Mouse (Mus musculus) CH12.LX (cell line): ENCODE measurements around the gene Eci3. TPM values are rescaled to one million over a fixed set of nuclear protein-coding genes. Genes with fewer than 3 reads are reported as not detected.

ENCODE experiments used
- DNase-seq: peaks from one replicate; pipeline ENCODE4 v3.0.0-alpha.2; 2013; ENCODE audit errors: extremely low read depth
- H3K27ac ChIP-seq: 2 replicates; pipeline ENCODE4 v1.5.1; 2012; ENCODE audit warnings: low read depth, mild to moderate bottlenecking, control low read depth, moderate library complexity; ENCODE audit not compliant: insufficient read depth
- H3K27me3 ChIP-seq: replicated peaks from 2 replicates; pipeline ENCODE3; 2012; ENCODE audit warnings: inconsistent platforms
- H3K36me3 ChIP-seq, 2 experiments: replicated peaks in 1 of 2; 2 replicates each; pipeline versions ENCODE3 to v1.6.1; 2012; ENCODE audit warnings: inconsistent platforms in 1 of 2, low read length in 1 of 2, mild to moderate bottlenecking in 1 of 2, mixed read lengths in 1 of 2, moderate library complexity in 1 of 2; ENCODE audit not compliant: control insufficient read depth in 1 of 2, insufficient read depth in 1 of 2
- H3K4me1 ChIP-seq, 2 experiments: 2 replicates each; pipeline ENCODE4 v1.6.1; 2012; ENCODE audit warnings: inconsistent platforms in 1 of 2, moderate library complexity in 1 of 2; ENCODE audit not compliant: insufficient read depth in 2 of 2, control insufficient read depth in 1 of 2
- H3K4me2 ChIP-seq: 2 replicates; pipeline ENCODE4 v1.6.1; 2012; ENCODE audit warnings: low read depth, mild to moderate bottlenecking, control low read depth; ENCODE audit not compliant: poor library complexity, insufficient read depth, severe bottlenecking
- H3K4me3 ChIP-seq, 3 experiments: fragments of 150-350 bp in 1 of 3; sonication (generic) in 1 of 3; replicated peaks in 1 of 3; 2 replicates each; pipeline versions ENCODE3 to v1.5.1; 2011 to 2012; ENCODE audit warnings: low read depth in 2 of 3, low read length in 2 of 3, mild to moderate bottlenecking in 2 of 3, moderate library complexity in 2 of 3, control low read depth in 1 of 3, improper control_type of control experiment in 1 of 3, inconsistent platforms in 1 of 3, mixed read lengths in 1 of 3; ENCODE audit not compliant: poor library complexity in 1 of 3
- H3K79me2 ChIP-seq: replicated peaks from 2 replicates; pipeline ENCODE4 v1.6.1; 2012; ENCODE audit warnings: mild to moderate bottlenecking, moderate library complexity; ENCODE audit not compliant: control insufficient read depth, poor library complexity, insufficient read depth, severe bottlenecking; ENCODE audit errors: extremely low read depth
- H3K9ac ChIP-seq: 2 replicates; pipeline ENCODE4 v1.6.1; 2012; ENCODE audit warnings: low read depth, mild to moderate bottlenecking, control low read depth, moderate library complexity; ENCODE audit not compliant: insufficient read depth
- H3K9me3 ChIP-seq: replicated peaks from 2 replicates; pipeline ENCODE3; 2012; ENCODE audit warnings: low read length, inconsistent platforms, mixed read lengths
- BHLHE40 ChIP-seq: IDR thresholded peaks from 2 replicates; pipeline ENCODE4 v1.6.1; 2011; ENCODE audit warnings: mild to moderate bottlenecking, low read depth, low read length, improper control_type of control experiment
- CHD1 ChIP-seq: IDR thresholded peaks from 2 replicates; pipeline ENCODE4 v1.6.1; 2012; ENCODE audit warnings: low read depth, low read length, improper control_type of control experiment, inconsistent platforms
- CHD2 ChIP-seq: IDR thresholded peaks from 2 replicates; pipeline ENCODE4 v1.6.1; 2011; ENCODE audit warnings: low read length, improper control_type of control experiment
- E2F4 ChIP-seq: IDR thresholded peaks from 2 replicates; pipeline ENCODE4 v1.6.1; 2011; ENCODE audit warnings: low read depth, low read length, improper control_type of control experiment; ENCODE audit not compliant: insufficient replicate concordance
- EP300 ChIP-seq: IDR thresholded peaks from 2 replicates; pipeline ENCODE4 v1.6.1; 2011; ENCODE audit warnings: low read length, improper control_type of control experiment
- HCFC1 ChIP-seq: IDR thresholded peaks from 2 replicates; pipeline ENCODE4 v1.6.1; 2012; ENCODE audit warnings: low read depth, mild to moderate bottlenecking, inconsistent platforms, low read length, improper control_type of control experiment
- IRF4 ChIP-seq: IDR thresholded peaks from 2 replicates; pipeline ENCODE4 v1.6.1; 2014; ENCODE audit warnings: low read depth, mild to moderate bottlenecking, inconsistent platforms, low read length, improper control_type of control experiment
- JUN ChIP-seq: IDR thresholded peaks from 2 replicates; pipeline ENCODE4 v1.6.1; 2011; ENCODE audit warnings: low read depth, mild to moderate bottlenecking, low read length, improper control_type of control experiment, moderate library complexity; ENCODE audit not compliant: insufficient read depth
- JUND ChIP-seq: conservative IDR thresholded peaks from 2 replicates; pipeline ENCODE4 v1.6.1; 2011; ENCODE audit warnings: low read depth, low read length, improper control_type of control experiment
- KAT2A ChIP-seq: IDR thresholded peaks from 2 replicates; pipeline ENCODE4 v1.6.1; 2012; ENCODE audit warnings: low read length, improper control_type of control experiment, inconsistent platforms; ENCODE audit not compliant: insufficient replicate concordance
- MAFK ChIP-seq: IDR thresholded peaks from 2 replicates; pipeline ENCODE4 v1.6.1; 2011; ENCODE audit warnings: low read length, improper control_type of control experiment; ENCODE audit not compliant: insufficient replicate concordance
- MAX ChIP-seq: IDR thresholded peaks from 2 replicates; pipeline ENCODE4 v1.6.1; 2011; ENCODE audit warnings: low read length, improper control_type of control experiment
- MEF2A ChIP-seq: IDR thresholded peaks from 2 replicates; pipeline ENCODE4 v1.6.1; 2014; ENCODE audit warnings: low read depth, mild to moderate bottlenecking, inconsistent platforms, low read length, improper control_type of control experiment, borderline replicate concordance
- MXI1 ChIP-seq: IDR thresholded peaks from 2 replicates; pipeline ENCODE4 v1.6.1; 2011; ENCODE audit warnings: mild to moderate bottlenecking, low read depth, low read length, improper control_type of control experiment
- NRF1 ChIP-seq: IDR thresholded peaks from 2 replicates; pipeline ENCODE4 v1.6.1; 2014; ENCODE audit warnings: low read depth, mild to moderate bottlenecking, inconsistent platforms, low read length, improper control_type of control experiment, moderate library complexity
- POLR2A ChIP-seq: IDR thresholded peaks from 2 replicates; pipeline ENCODE4 v1.6.1; 2011; ENCODE audit warnings: low read depth, mild to moderate bottlenecking, improper control_type of control experiment, low read length
- RAD21 ChIP-seq: IDR thresholded peaks from 2 replicates; pipeline ENCODE4 v1.6.1; 2011; ENCODE audit warnings: low read depth, mild to moderate bottlenecking, low read length, improper control_type of control experiment, moderate library complexity
- SIN3A ChIP-seq: IDR thresholded peaks from 2 replicates; pipeline ENCODE4 v1.6.1; 2012; ENCODE audit warnings: low read length, improper control_type of control experiment, inconsistent platforms
- TBP ChIP-seq: conservative IDR thresholded peaks from 2 replicates; pipeline ENCODE4 v1.6.1; 2011; ENCODE audit warnings: low read depth, low read length, improper control_type of control experiment
- TCF12 ChIP-seq: IDR thresholded peaks from 2 replicates; pipeline ENCODE4 v1.6.1; 2014; ENCODE audit warnings: low read depth, mild to moderate bottlenecking, inconsistent platforms, low read length, improper control_type of control experiment
- ZMIZ1 ChIP-seq: IDR thresholded peaks from 2 replicates; pipeline ENCODE4 v1.6.1; 2012; ENCODE audit warnings: low read depth, mild to moderate bottlenecking, inconsistent platforms, low read length, improper control_type of control experiment
- dilution Hi-C: fragments of 300-500 bp; cut with MboI; formaldehyde crosslinking; loops from 2 replicates; pipeline ENCODE4 v1.14.3; 2020; ENCODE audit warnings: low sequenced_read_pairs; ENCODE audit not compliant: extremely low pct_unique_long_range_greater_than_20kb, extremely low pct_ligation_motif_present
- in situ Hi-C: fragments of 300-500 bp; cut with MboI; formaldehyde crosslinking; loops from 3 replicates; pipeline ENCODE4 v1.14.3; 2019; ENCODE audit warnings: low sequenced_read_pairs, low pct_ligation_motif_present, low pct_unique_long_range_greater_than_20kb, mixed read lengths
- polyA plus RNA-seq: library from polyadenylated mRNA; unstranded; fragments of >175 nt; gene quantifications from 2 replicates; pipeline ENCODE4 v1.2.1, GENCODE M21; 2012; ENCODE audit warnings: low read depth; ENCODE audit not compliant: insufficient read length
- total RNA-seq, 2 experiments: library from RNA; depleted of rRNA; stranded (reverse); fragments of 300-350 nt in 1 of 2; fragments of >200 nt in 1 of 2; gene quantifications; 2 replicates each; pipeline ENCODE4 v1.2.3; 2012 to 2014

Gene Eci3
- total and polyA plus RNA-seq, 3 experiments = 0.63 TPM; not detected in 2

GRCm38 (mm10) chr13:34993595-34993982 lies 30.0 kb upstream of the Eci3 start:
- Histone ChIP-seq H3K9me3 (no peaks in the 10 kb centered on the region), H3K4me1 (peaks cover 7 to 34% of the 10 kb centered on the region in 2 experiments; a peak in 3 of 4 replicates), H3K9ac (peak overlapping the region; percentile 92), H3K4me2 (peak overlapping the region; percentile 96), H3K27ac (peak overlapping the region; percentile 37; the same call in 1 of the 2 replicates), H3K4me3 (peak overlapping the region; percentile 73 to 78 (median 78)), H3K27me3 (no peaks in the 10 kb centered on the region), H3K79me2 (0 out of 2 replicates have a peak, but pooled peaks cover 5% of the 10 kb centered on the region), H3K36me3 (peaks cover 10 to 18% of the 10 kb centered on the region in 2 experiments)
- DNase-seq = peak; percentile 31
- 0 out of 2 replicates have a peak, but pooled peaks have one; percentile 7 for TF ChIP-seq NRF1
- TF ChIP-seq MXI1 = no peak
- in situ Hi-C loops (no loop called here), dilution Hi-C loops (no loop called here)

GRCm38 (mm10) chr13:34993085-34993484 lies 29.5 kb upstream of the Eci3 start:
- Histone ChIP-seq H3K36me3 (peaks cover 15 to 23% of the 10 kb centered on the region in 2 experiments), H3K4me2 (peak overlapping the region; percentile 96), H3K9ac (peak overlapping the region; percentile 92), H3K4me3 (peak overlapping the region; percentile 73 to 78 (median 78)), H3K27ac (no peak overlapping the region), H3K27me3 (no peaks in the 10 kb centered on the region), H3K79me2 (0 out of 2 replicates have a peak, but pooled peaks cover 5% of the 10 kb centered on the region), H3K4me1 (peaks cover 7 to 34% of the 10 kb centered on the region in 2 experiments; a peak in 3 of 4 replicates), H3K9me3 (no peaks in the 10 kb centered on the region)
- TF ChIP-seq RAD21 = no peak
- in situ Hi-C loops = no loop called here
- dilution Hi-C loops = no loop called here
- no peak for DNase-seq

GRCm38 (mm10) chr13:34991581-34992273 lies 28.1 kb upstream of the Eci3 start:
- Histone ChIP-seq H3K27me3 (no peaks in the 10 kb centered on the region), H3K9me3 (no peaks in the 10 kb centered on the region), H3K27ac (no peak overlapping the region), H3K4me3 (no peak overlapping the region), H3K9ac (no peak overlapping the region), H3K79me2 (0 out of 2 replicates have a peak, but pooled peaks cover 5% of the 10 kb centered on the region), H3K36me3 (peaks cover 27 to 36% of the 10 kb centered on the region in 2 experiments), H3K4me1 (peaks cover 7 to 34% of the 10 kb centered on the region in 2 experiments; a peak in 3 of 4 replicates), H3K4me2 (no peak overlapping the region)
- dilution Hi-C loops = no loop called here
- DNase-seq = no peak
- TF ChIP-seq EP300 (no peak), JUND (no peak), HCFC1 (no peak), CHD2 (no peak), POLR2A (no peak), TCF12 (no peak), MXI1 (no peak), RAD21 (no peak), IRF4 (no peak), MAX (no peak), TBP (no peak), CHD1 (no peak), E2F4 (no peak), JUN (no peak), MAFK (no peak), MEF2A (no peak), SIN3A (no peak), ZMIZ1 (no peak), KAT2A (no peak), BHLHE40 (no peak)
- in situ Hi-C loops = no loop called here
